Mouse (Mus musculus) hindbrain, embryonic 10.5 days (tissue): ENCODE data around the gene Mia3. TPM values are rescaled to one million over a fixed set of nuclear protein-coding genes. Genes with fewer than 3 reads are reported as not detected.
A peak's percentile ranks its signal among the peaks of the same experiment; 100 is the strongest.
"Not testable (repeated sequence)": the region's sequence is repeated elsewhere in the genome, so short reads cannot be mapped to it uniquely, and the experiment has no call there.

ENCODE experiments used
- DNase-seq: peaks from one replicate; pipeline ENCODE4 v3.0.0-alpha.2; 2017; ENCODE audit warnings: low spot score
- H3K27ac ChIP-seq: fragments of 300-500 bp; sonication (generic); 2 replicates; pipeline ENCODE4 v1.5.1; 2016; ENCODE audit warnings: mild to moderate bottlenecking, moderate library complexity
- H3K27me3 ChIP-seq: fragments of 300-500 bp; sonication (generic); 2 replicates; pipeline ENCODE4 v1.6.1; 2016; ENCODE audit warnings: mild to moderate bottlenecking; ENCODE audit not compliant: poor library complexity, insufficient read depth, severe bottlenecking
- H3K36me3 ChIP-seq: fragments of 300-500 bp; sonication (generic); 2 replicates; pipeline ENCODE4 v1.6.1; 2016; ENCODE audit warnings: mild to moderate bottlenecking, moderate library complexity
- H3K4me1 ChIP-seq: fragments of 300-500 bp; sonication (generic); replicated peaks from 2 replicates; pipeline ENCODE4 v1.6.1; 2016; ENCODE audit warnings: mild to moderate bottlenecking
- H3K4me3 ChIP-seq: fragments of 300-500 bp; sonication (generic); 2 replicates; pipeline ENCODE4 v1.5.1; 2016; ENCODE audit warnings: mild to moderate bottlenecking, moderate library complexity
- H3K9me3 ChIP-seq: fragments of 300-500 bp; sonication (generic); 2 replicates; pipeline ENCODE4 v1.6.1; 2016; ENCODE audit warnings: mild to moderate bottlenecking, moderate library complexity
- WGBS: fragments of 180-500 bp; shearing (Covaris S2); methylation state at CpG from one replicate; pipeline ENCODE4 v1.1.7; 2016; 5-methylcytosine and 5-hydroxymethylcytosine counted together
- polyA plus RNA-seq: library from polyadenylated mRNA; unstranded; fragments of >200 nt; fragmentation: Nextera tagmentation; extraction: Ambion mirVana; gene quantifications from 2 replicates; pipeline ENCODE4 v1.2.1, GENCODE M21; 2016

Gene Mia3
- polyA plus RNA-seq, 1 experiment from 2014 or later: 74.6 TPM

DNA sequence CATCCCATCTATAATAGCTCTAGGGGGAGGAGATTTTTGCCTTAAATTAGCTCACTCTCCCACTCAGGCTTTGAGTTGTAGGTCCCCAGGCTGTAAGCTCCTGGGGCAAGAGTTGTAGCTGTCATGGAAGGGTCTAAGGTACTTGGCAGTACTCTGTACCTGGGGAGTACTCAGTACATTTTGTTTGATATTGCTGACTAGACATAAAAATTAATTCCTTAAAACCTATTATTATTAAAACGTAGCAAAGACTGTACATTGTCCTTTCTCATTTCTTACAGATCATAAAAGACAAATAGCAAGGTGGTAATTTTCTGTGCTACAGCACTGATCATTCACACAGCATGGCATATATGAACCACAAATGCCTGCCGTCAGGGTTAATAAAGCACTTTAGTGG, 45.4 kb downstream of the Mia3 start:
- H3K27ac ChIP-seq: no peak overlapping the region
- DNase-seq: no peak
- H3K4me1 ChIP-seq: no peaks in the 10 kb centered on the region
- peaks cover 99% of the 10 kb centered on the region for H3K36me3 ChIP-seq
- H3K4me3 ChIP-seq: no peak overlapping the region
- 97% methylated on average over 2 of the region's 2 CpGs for WGBS
- H3K9me3 ChIP-seq: peaks cover 4% of the 10 kb centered on the region; the same call in 1 of the 2 replicates
- H3K27me3 ChIP-seq: no peaks in the 10 kb centered on the region

DNA sequence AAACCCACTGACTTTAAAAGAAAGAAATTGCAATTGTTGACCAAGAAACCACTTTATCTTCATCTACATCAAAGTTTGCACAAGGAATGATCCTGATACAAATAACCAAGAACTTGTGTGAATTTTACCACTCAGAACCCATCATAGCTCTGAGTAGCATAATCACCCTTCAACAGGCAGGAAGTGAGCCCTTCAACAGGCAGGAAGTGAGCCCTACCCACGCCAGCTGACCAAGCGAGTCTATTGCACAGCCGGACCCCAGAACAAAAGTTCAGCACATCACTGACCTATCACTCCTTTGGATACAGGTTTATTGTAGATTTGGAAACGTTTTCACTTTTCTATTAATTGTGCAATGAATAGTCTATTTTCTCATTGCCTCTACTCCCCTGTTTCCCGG, 46.9 kb downstream of the Mia3 start:
- peaks cover 97% of the 10 kb centered on the region for H3K36me3 ChIP-seq
- not testable (repeated sequence) for H3K9me3 ChIP-seq, DNase-seq, H3K27me3 ChIP-seq, H3K4me3 ChIP-seq, H3K4me1 ChIP-seq, H3K27ac ChIP-seq
- WGBS: 93% methylated on average over 5 of the region's 5 CpGs

GRCm38 (mm10) chr1:183320708-183321107, 48.6 kb downstream of the Mia3 start:
- H3K9me3 ChIP-seq: peaks cover 4% of the 10 kb centered on the region; the same call in 1 of the 2 replicates
- H3K27me3 ChIP-seq: no peaks in the 10 kb centered on the region
- H3K4me1 ChIP-seq: no peaks in the 10 kb centered on the region
- H3K27ac ChIP-seq: no peak overlapping the region
- H3K4me3 ChIP-seq: no peak overlapping the region
- H3K36me3 ChIP-seq: peaks cover 97% of the 10 kb centered on the region
- DNase-seq: no peak
- 82% methylated on average over 3 of the region's 3 CpGs for WGBS

DNA sequence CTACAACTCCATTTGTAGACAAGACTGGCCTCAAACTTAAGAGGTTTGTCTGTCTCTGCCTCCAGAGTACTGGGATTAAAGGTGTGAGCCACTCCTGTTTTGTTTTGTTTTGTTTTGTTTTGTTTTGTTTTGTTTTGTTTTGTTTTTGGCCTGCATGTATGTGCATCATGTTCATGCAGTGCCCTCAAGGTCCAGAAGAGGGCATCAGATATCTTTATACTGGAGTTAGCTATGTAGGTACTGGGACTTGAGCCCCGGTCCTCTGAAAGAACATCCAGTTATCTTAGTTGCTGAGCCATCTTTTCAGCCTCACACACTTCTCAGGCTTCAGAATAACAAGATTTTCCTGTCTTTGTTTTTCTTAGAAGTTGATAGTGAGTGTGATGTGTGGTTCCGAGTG, 53.6 kb downstream of the Mia3 start:
- H3K36me3 ChIP-seq: peaks cover 87% of the 10 kb centered on the region
- no peaks in the 10 kb centered on the region for H3K9me3 ChIP-seq
- DNase-seq: no peak
- no peaks in the 10 kb centered on the region for H3K27me3 ChIP-seq
- no peak overlapping the region for H3K27ac ChIP-seq
- no peaks in the 10 kb centered on the region for H3K4me1 ChIP-seq
- 90% methylated on average over 2 of the region's 2 CpGs for WGBS
- no peak overlapping the region for H3K4me3 ChIP-seq

- Histone ChIP-seq H3K27ac (no peak overlapping the region), H3K36me3 (peaks cover 79% of the 10 kb centered on the region), H3K9me3 (no peaks in the 10 kb centered on the region), H3K4me1 (no peaks in the 10 kb centered on the region), H3K27me3 (no peaks in the 10 kb centered on the region), H3K4me3 (no peak overlapping the region)
- WGBS: 92% methylated on average over 2 of the region's 2 CpGs
- DNase-seq: no peak
Measured at GRCm38 (mm10) chr1:183312076-183312475, 57.3 kb downstream of the Mia3 start.

GRCm38 (mm10) chr1:183309601-183310000, 59.8 kb downstream of the Mia3 start:
- not testable (repeated sequence) for H3K4me1 ChIP-seq, DNase-seq, H3K27me3 ChIP-seq, H3K27ac ChIP-seq, H3K4me3 ChIP-seq, H3K9me3 ChIP-seq
- peaks cover 68% of the 10 kb centered on the region for H3K36me3 ChIP-seq
- 49% methylated on average over 2 of the region's 2 CpGs for WGBS

DNA sequence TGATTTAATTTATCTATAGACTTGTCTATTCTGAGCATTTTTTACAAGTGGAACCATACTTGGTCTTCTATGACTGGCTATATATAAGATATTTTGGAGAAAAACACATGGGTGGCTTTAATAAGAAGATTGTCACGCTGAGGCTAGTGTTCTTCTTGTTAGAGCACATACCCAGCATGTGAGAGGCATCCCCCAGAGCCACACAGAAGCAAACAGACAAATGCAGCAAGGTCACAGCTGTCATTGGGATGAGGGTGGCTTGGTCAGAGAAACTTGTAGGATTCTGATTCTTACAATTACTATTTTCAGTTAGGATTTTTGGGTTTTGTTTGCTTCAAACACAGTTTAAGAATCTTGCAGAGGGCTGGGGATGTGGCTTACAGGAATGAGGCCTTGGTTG, 60.9 kb downstream of the Mia3 start:
- WGBS: 84% methylated on average over 1 of the region's 1 CpGs
- Histone ChIP-seq H3K9me3 (no peaks in the 10 kb centered on the region), H3K27me3 (no peaks in the 10 kb centered on the region), H3K36me3 (peaks cover 58% of the 10 kb centered on the region), H3K4me1 (no peaks in the 10 kb centered on the region), H3K4me3 (no peak overlapping the region), H3K27ac (no peak overlapping the region)
- DNase-seq: no peak

DNA sequence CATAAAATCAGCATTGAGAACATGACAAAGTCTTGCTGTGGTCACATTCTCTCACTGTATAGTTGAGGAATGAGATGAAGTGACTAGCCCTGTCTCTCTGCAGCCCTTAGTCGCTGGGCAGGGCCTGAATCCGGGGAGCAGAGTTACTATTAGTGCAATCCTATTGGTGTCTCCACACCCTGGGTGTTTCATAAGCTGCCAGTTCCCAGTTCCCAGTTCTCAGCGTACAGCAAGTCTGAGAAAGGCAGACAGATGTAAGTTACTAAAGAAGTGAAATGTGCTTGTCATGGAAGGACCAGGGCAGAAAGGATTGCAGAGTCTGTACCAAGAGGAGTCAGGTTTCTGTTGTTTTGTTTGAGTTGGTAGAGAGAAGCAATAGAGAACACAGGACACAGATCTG, 61.8 kb downstream of the Mia3 start:
- no peak for DNase-seq
- Histone ChIP-seq H3K4me1 (no peaks in the 10 kb centered on the region), H3K9me3 (no peaks in the 10 kb centered on the region), H3K27me3 (no peaks in the 10 kb centered on the region), H3K27ac (no peak overlapping the region), H3K4me3 (no peak overlapping the region), H3K36me3 (peaks cover 49% of the 10 kb centered on the region)
- WGBS: 79% methylated on average over 3 of the region's 3 CpGs

DNA sequence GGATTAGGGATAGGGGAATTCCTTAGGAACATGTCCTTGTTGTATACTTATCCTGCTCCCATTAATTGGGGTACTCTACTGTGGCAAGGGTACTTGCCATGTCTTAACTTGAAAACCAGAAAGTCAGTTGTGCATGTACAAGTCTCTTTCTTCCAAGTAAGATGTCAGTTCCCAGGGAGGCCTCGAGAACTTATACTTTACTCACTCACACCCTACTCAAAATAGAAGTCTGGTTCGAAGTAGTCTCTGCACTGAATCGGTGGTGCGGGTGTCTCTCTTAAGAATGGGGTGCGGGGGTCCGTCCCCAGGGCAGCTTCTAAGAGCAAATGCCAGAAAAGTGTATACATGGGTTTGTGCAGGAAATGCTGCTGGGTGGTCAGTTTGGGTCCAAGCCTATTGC, 70.2 kb downstream of the Mia3 start:
- WGBS: 88% methylated on average over 6 of the region's 6 CpGs
- peak; percentile 94 for DNase-seq
- H3K4me3 ChIP-seq: no peak overlapping the region
- H3K27ac ChIP-seq: no peak overlapping the region
- H3K36me3 ChIP-seq: no peaks in the 10 kb centered on the region
- H3K4me1 ChIP-seq: 0 out of 2 replicates have a peak, but pooled peaks cover 6% of the 10 kb centered on the region
- no peaks in the 10 kb centered on the region for H3K9me3 ChIP-seq
- H3K27me3 ChIP-seq: no peaks in the 10 kb centered on the region

DNA sequence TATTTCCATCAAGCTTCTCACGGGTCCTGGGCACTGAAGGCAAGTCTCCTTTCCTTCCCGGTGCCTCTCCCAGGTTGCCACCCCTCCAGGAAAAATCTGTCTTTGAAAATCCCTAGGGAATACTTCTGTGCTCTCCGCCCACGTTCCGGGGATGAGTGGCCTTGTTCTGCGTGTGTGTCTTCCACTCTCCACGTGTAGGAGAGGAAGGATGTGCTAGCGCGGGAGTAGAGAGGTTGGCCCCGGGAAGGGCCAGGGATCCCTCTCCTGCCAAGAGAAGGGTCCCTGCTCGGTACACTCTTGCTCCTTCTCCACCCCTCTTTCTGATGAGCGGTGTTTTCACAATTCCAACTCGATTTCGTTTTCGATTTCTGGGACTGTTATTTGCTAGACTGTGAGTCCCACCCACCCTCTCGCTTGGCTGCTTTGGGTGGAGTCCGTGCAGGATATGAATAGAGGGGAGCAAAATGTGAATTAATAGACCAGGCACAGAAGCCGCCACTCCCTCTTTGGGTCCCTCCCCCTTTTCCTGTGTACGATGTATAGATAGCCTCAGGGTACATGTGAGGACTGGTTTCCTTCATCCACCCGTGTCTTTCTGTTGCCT, 71.4 kb downstream of the Mia3 start:
- peak; percentile 54 for DNase-seq
- peak overlapping the region; percentile 86 for H3K27ac ChIP-seq
- under 1% methylated on average over 20 of the region's 20 CpGs for WGBS
- H3K36me3 ChIP-seq: peaks cover 11% of the 10 kb centered on the region
- H3K27me3 ChIP-seq: no peaks in the 10 kb centered on the region
- peak overlapping the region; percentile 59 for H3K4me3 ChIP-seq
- H3K4me1 ChIP-seq: 0 out of 2 replicates have a peak, but pooled peaks cover 6% of the 10 kb centered on the region
- no peaks in the 10 kb centered on the region for H3K9me3 ChIP-seq

- Histone ChIP-seq H3K9me3 (no peaks in the 10 kb centered on the region), H3K4me1 (0 out of 2 replicates have a peak, but pooled peaks cover 6% of the 10 kb centered on the region), H3K27ac (peak overlapping the region; percentile 86), H3K27me3 (no peaks in the 10 kb centered on the region), H3K36me3 (peaks cover 17% of the 10 kb centered on the region), H3K4me3 (peak overlapping the region; percentile 59)
- under 1% methylated on average over 30 of the region's 30 CpGs for WGBS
- DNase-seq: peak; percentile 75
Measured at GRCm38 (mm10) chr1:183297473-183297885, 71.9 kb downstream of the Mia3 start.

DNA sequence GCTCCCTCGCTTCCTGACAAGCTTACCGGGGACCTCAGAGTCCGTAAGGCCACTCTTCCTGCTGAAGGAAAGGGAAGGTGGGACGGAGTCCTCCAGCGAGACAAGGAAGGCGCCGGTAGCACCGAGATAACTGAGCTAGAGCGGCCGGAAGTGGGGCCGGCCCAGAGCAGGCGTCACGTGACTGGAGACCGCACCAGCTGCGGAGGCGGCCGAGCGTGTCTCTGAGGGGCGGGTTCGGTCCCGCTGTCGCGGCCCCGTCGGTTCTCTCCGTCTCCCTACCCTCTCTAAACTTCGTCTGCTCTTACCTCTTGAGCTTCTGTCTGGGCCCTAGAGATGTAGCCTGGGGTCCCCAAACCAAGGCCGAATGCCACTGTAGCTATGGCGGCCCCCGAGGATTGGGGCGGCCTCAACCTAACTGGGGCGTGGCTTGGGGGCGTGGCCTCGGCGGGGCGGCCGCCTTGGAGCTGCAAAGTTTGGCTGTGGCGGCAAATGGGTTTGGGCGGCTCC, 72.4 kb downstream of the Mia3 start, which contains the start of gene Brox:
Gene Brox, minus strand, starts transcription at position 393 of the 507 bp plus-strand sequence.
- 0 out of 2 replicates have a peak, but pooled peaks cover 6% of the 10 kb centered on the region for H3K4me1 ChIP-seq
- no peaks in the 10 kb centered on the region for H3K27me3 ChIP-seq
- no peaks in the 10 kb centered on the region for H3K9me3 ChIP-seq
- H3K4me3 ChIP-seq: peak within 1 kb of the TSS; percentile 59
- DNase-seq: peak; percentile 95
- peak within 1 kb of the TSS; percentile 86 for H3K27ac ChIP-seq
- under 1% methylated on average over 39 of the region's 39 CpGs for WGBS
- peaks cover 22% of the 10 kb centered on the region for H3K36me3 ChIP-seq

DNA sequence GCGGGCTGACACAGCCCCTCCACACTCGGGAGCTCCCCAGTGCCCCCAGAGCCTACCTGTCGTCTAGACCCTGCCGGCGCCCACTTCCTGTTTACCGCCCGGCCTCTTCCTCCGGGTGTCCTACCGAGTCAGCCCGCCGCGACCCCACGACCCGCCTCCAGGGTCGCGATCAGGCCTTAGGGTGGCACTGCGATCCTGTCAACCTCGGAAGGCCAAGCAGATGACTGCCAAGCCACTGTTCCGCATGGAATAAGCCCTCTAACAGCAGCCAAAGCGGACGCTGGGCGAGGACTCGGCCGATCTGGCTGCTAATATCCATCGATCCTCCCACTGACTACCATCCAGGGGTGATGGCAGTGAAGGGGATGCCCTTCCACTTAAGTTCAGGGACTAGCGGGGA, 72.9 kb downstream of the Mia3 start, which contains the start of gene Aida:
Gene Aida, plus strand, starts transcription at position 126 of the 400 bp plus-strand sequence.
- Histone ChIP-seq H3K27me3 (no peaks in the 10 kb centered on the region), H3K9me3 (no peaks in the 10 kb centered on the region), H3K4me3 (peak within 1 kb of the TSS; percentile 59), H3K4me1 (0 out of 2 replicates have a peak, but pooled peaks cover 6% of the 10 kb centered on the region), H3K36me3 (peaks cover 27% of the 10 kb centered on the region), H3K27ac (peak within 1 kb of the TSS; percentile 86)
- no peak for DNase-seq
- WGBS: under 1% methylated on average over 26 of the region's 26 CpGs
